Mouse (Mus musculus) liver, adult 2 months (tissue): ENCODE measurements at regions not wholly inside any gene's neighbourhood (a gene's known extent, or its start where the extent isn't known, plus 50 kb on each side); places are given as distances from the start of the nearest gene placed in this dataset.
"Not testable (repeated sequence)": the region's sequence is repeated elsewhere in the genome, so short reads cannot be mapped to it uniquely, and the experiment has no call there.

Experiments
- DNase-seq: peaks from one replicate; pipeline ENCODE4 v3.0.0-alpha.2; 2011; ENCODE audit warnings: low read depth, low spot score; ENCODE audit errors: extremely low read depth
- H3K27ac ChIP-seq: fragments of 200-500 bp; replicated peaks from 2 replicates; pipeline ENCODE4 v1.5.1; 2012; ENCODE audit warnings: low read depth, mild to moderate bottlenecking, control low read depth, inconsistent platforms, low read length; ENCODE audit not compliant: insufficient read depth
- H3K27me3 ChIP-seq: fragments of 200-500 bp; 2 replicates; pipeline ENCODE4 v1.6.1; 2012; ENCODE audit warnings: mild to moderate bottlenecking, moderate library complexity, low read length, inconsistent platforms; ENCODE audit not compliant: control insufficient read depth, insufficient read depth
- H3K36me3 ChIP-seq: fragments of 200-500 bp; 2 replicates; pipeline ENCODE4 v1.6.1; 2012; ENCODE audit warnings: low read length, inconsistent platforms; ENCODE audit not compliant: control insufficient read depth, insufficient read depth
- H3K4me1 ChIP-seq: fragments of 200-500 bp; 2 replicates; pipeline ENCODE4 v1.6.1; 2011; ENCODE audit warnings: low read length; ENCODE audit not compliant: control insufficient read depth, insufficient read depth
- H3K4me3 ChIP-seq: fragments of 200-500 bp; 2 replicates; pipeline ENCODE4 v1.5.1; 2011; ENCODE audit warnings: low read depth, mild to moderate bottlenecking, control low read depth, low read length, moderate library complexity; ENCODE audit not compliant: insufficient read depth
- H3K79me2 ChIP-seq: fragments of 200-500 bp; 2 replicates; pipeline ENCODE4 v1.6.1; 2012; ENCODE audit warnings: inconsistent platforms, mild to moderate bottlenecking, low read length, moderate library complexity; ENCODE audit not compliant: control insufficient read depth, insufficient read depth
- H3K9ac ChIP-seq: fragments of 200-500 bp; 2 replicates; pipeline ENCODE4 v1.6.1; 2012; ENCODE audit warnings: low read depth, mild to moderate bottlenecking, control low read depth, inconsistent platforms, low read length
- CTCF ChIP-seq: fragments of 200-500 bp; IDR thresholded peaks from 2 replicates; pipeline ENCODE4 v1.5.1; 2011; ENCODE audit warnings: low read depth, low read length, control low read depth
- POLR2A ChIP-seq: fragments of 200-500 bp; IDR thresholded peaks from 2 replicates; pipeline ENCODE4 v1.6.1; 2011; ENCODE audit warnings: low read length, control low read depth; ENCODE audit not compliant: insufficient read depth; ENCODE audit errors: extremely low read depth
- WGBS: fragments of 180-500 bp; shearing (Covaris S2); methylation state at CpG from one replicate; pipeline ENCODE4 v1.1.7; 2018; 5-methylcytosine and 5-hydroxymethylcytosine counted together

- Histone ChIP-seq H3K9ac (no peak overlapping the region), H3K4me3 (no peak overlapping the region), H3K27ac (no peak overlapping the region), H3K79me2 (no peaks in the 10 kb centered on the region), H3K36me3 (no peaks in the 10 kb centered on the region), H3K4me1 (no peaks in the 10 kb centered on the region), H3K27me3 (no peaks in the 10 kb centered on the region)
- 88% methylated on average over 1 of the region's 1 CpGs for WGBS
- TF ChIP-seq POLR2A, result no peak
- no peak for TF ChIP-seq CTCF
- DNase-seq, result no peak
Observed at GRCm38 (mm10) chr17:61301984-61302383, 1579.1 kb downstream of the Efna5 start.

- TF ChIP-seq POLR2A (no peak), CTCF (no peak)
- no peaks in the 10 kb centered on the region for H3K36me3 ChIP-seq
- H3K4me1 ChIP-seq, result no peaks in the 10 kb centered on the region
- H3K27ac ChIP-seq, result no peak overlapping the region
- no peaks in the 10 kb centered on the region for H3K27me3 ChIP-seq
- DNase-seq, result no peak
- H3K79me2 ChIP-seq, result no peaks in the 10 kb centered on the region
- H3K9ac ChIP-seq, result no peak overlapping the region
- no peak overlapping the region for H3K4me3 ChIP-seq
Observed at GRCm38 (mm10) chr17:61301171-61301570, 1579.9 kb downstream of the Efna5 start.

GRCm38 (mm10) chr17:61291129-61291528 is 1590.0 kb downstream of the Efna5 start:
- no peaks in the 10 kb centered on the region for H3K27me3 ChIP-seq
- H3K4me1 ChIP-seq, result no peaks in the 10 kb centered on the region
- no peak overlapping the region for H3K27ac ChIP-seq
- TF ChIP-seq CTCF, result no peak
- no peak for TF ChIP-seq POLR2A
- no peaks in the 10 kb centered on the region for H3K36me3 ChIP-seq
- 70% methylated on average over 3 of the region's 3 CpGs for WGBS
- H3K79me2 ChIP-seq, result no peaks in the 10 kb centered on the region
- no peak overlapping the region for H3K4me3 ChIP-seq
- no peak overlapping the region for H3K9ac ChIP-seq
- DNase-seq, result no peak

- no peak overlapping the region for H3K9ac ChIP-seq
- H3K36me3 ChIP-seq, result no peaks in the 10 kb centered on the region
- H3K79me2 ChIP-seq, result no peaks in the 10 kb centered on the region
- TF ChIP-seq CTCF, result no peak
- no peak for TF ChIP-seq POLR2A
- no peak overlapping the region for H3K27ac ChIP-seq
- H3K4me1 ChIP-seq, result no peaks in the 10 kb centered on the region
- H3K4me3 ChIP-seq, result no peak overlapping the region
- DNase-seq, result no peak
- WGBS, result 63% methylated on average over 2 of the region's 2 CpGs
- no peaks in the 10 kb centered on the region for H3K27me3 ChIP-seq
Observed at GRCm38 (mm10) chr17:61288590-61288989, 1592.5 kb downstream of the Efna5 start.

GRCm38 (mm10) chr17:61273631-61274030 is 1607.5 kb downstream of the Efna5 start:
- no peak for TF ChIP-seq CTCF
- no peak for TF ChIP-seq POLR2A
- Histone ChIP-seq H3K27ac (no peak overlapping the region), H3K4me1 (no peaks in the 10 kb centered on the region), H3K36me3 (no peaks in the 10 kb centered on the region), H3K9ac (no peak overlapping the region), H3K27me3 (no peaks in the 10 kb centered on the region), H3K79me2 (no peaks in the 10 kb centered on the region), H3K4me3 (no peak overlapping the region)
- DNase-seq, result no peak

- not testable (repeated sequence) for H3K27ac ChIP-seq, H3K79me2 ChIP-seq, H3K9ac ChIP-seq, H3K27me3 ChIP-seq, H3K4me1 ChIP-seq, H3K4me3 ChIP-seq, DNase-seq, H3K36me3 ChIP-seq
- 68% methylated on average over 1 of the region's 1 CpGs for WGBS
Observed at GRCm38 (mm10) chr17:61256526-61256925, 1624.6 kb downstream of the Efna5 start.
